Mouse (Mus musculus): ENCODE measurements around the gene Nobox. TPM values are rescaled to one million over a fixed set of nuclear protein-coding genes. Genes with fewer than 3 reads are reported as not detected.

The Nobox gene
- polyA plus RNA-seq, 1 experiment from 2014 or later, result not detected

GRCm38 (mm10) chr6:43335619-43336234 lies 26.4 kb upstream of the Nobox start:
- Histone ChIP-seq H3K9me3 (ENCODE audit: control insufficient read depth, low read length) (no peaks in the 10 kb centered on the region), H3K27ac (no peak overlapping the region), H3K4me3 (replicated peaks; ENCODE audit: low read length) (no peak overlapping the region), H3K36me3 (replicated peaks; ENCODE audit: control insufficient read depth, insufficient read depth) (no peaks in the 10 kb centered on the region), H3K4me2 (replicated peaks) (no peak overlapping the region), H3K4me1 (replicated peaks; ENCODE audit: control insufficient read depth, insufficient read depth, low read length) (peaks cover 11% of the 10 kb centered on the region; the same call in 1 of the 2 replicates), H3K9ac (no peak overlapping the region), H3K27me3 (ENCODE audit: control insufficient read depth, insufficient read depth, low read length) (no peaks in the 10 kb centered on the region)
- 79% methylated on average over 3 of the region's 3 CpGs for WGBS
- ATAC-seq (ENCODE audit: low FRiP score) (0 out of 2 replicates have a peak, but pooled peaks have one; percentile 11), DNase-seq (ENCODE audit: low spot score) (peak; percentile 58)

GRCm38 (mm10) chr6:43333479-43333878 lies 24.1 kb upstream of the Nobox start:
- H3K4me2 ChIP-seq (replicated peaks), result no peak overlapping the region
- peaks cover 11% of the 10 kb centered on the region; the same call in 1 of the 2 replicates for H3K4me1 ChIP-seq (replicated peaks; ENCODE audit: control insufficient read depth, insufficient read depth, low read length)
- no peak overlapping the region for H3K9ac ChIP-seq
- no peaks in the 10 kb centered on the region for H3K9me3 ChIP-seq (ENCODE audit: control insufficient read depth, low read length)
- 66% methylated on average over 4 of the region's 4 CpGs for WGBS
- peak overlapping the region; percentile 20; the same call in 1 of the 2 replicates for H3K27ac ChIP-seq
- no peak for DNase-seq (ENCODE audit: low spot score)
- H3K4me3 ChIP-seq (replicated peaks; ENCODE audit: low read length), result no peak overlapping the region
- H3K36me3 ChIP-seq (replicated peaks; ENCODE audit: control insufficient read depth, insufficient read depth), result no peaks in the 10 kb centered on the region
- no peaks in the 10 kb centered on the region for H3K27me3 ChIP-seq (ENCODE audit: control insufficient read depth, insufficient read depth, low read length)
- ATAC-seq (ENCODE audit: low FRiP score), result no peak

GRCm38 (mm10) chr6:43312961-43313656 lies 3.8 kb upstream of the Nobox start:
- H3K9me3 ChIP-seq (ENCODE audit: control insufficient read depth, low read length), result no peaks in the 10 kb centered on the region

GRCm38 (mm10) chr6:43312546-43312945 lies 3.2 kb upstream of the Nobox start:
- Histone ChIP-seq H3K4me3 (replicated peaks; ENCODE audit: low read length) (no peak overlapping the region), H3K36me3 (replicated peaks; ENCODE audit: control insufficient read depth, insufficient read depth) (no peaks in the 10 kb centered on the region), H3K4me1 (replicated peaks; ENCODE audit: control insufficient read depth, insufficient read depth, low read length) (no peaks in the 10 kb centered on the region), H3K9me3 (ENCODE audit: control insufficient read depth, low read length) (no peaks in the 10 kb centered on the region), H3K4me2 (replicated peaks) (no peak overlapping the region), H3K27ac (no peak overlapping the region), H3K9ac (no peak overlapping the region), H3K27me3 (ENCODE audit: control insufficient read depth, insufficient read depth, low read length) (no peaks in the 10 kb centered on the region)
- DNase-seq (ENCODE audit: low spot score), result no peak
- no peak for ATAC-seq (ENCODE audit: low FRiP score)

More at GRCm38 (mm10) chr6:43312961-43313656, 3.8 kb upstream of the Nobox start:
- DNase-seq (ENCODE audit: low spot score) (peak; percentile 39), ATAC-seq (ENCODE audit: low FRiP score) (peak; percentile 46; the same call in 1 of the 2 replicates)
- H3K9ac ChIP-seq, result no peak overlapping the region
- H3K36me3 ChIP-seq (replicated peaks; ENCODE audit: control insufficient read depth, insufficient read depth), result no peaks in the 10 kb centered on the region
- H3K4me3 ChIP-seq (replicated peaks; ENCODE audit: low read length), result no peak overlapping the region
- no peak overlapping the region for H3K4me2 ChIP-seq (replicated peaks)
- 59% methylated on average over 8 of the region's 8 CpGs for WGBS
- no peaks in the 10 kb centered on the region for H3K27me3 ChIP-seq (ENCODE audit: control insufficient read depth, insufficient read depth, low read length)
- no peaks in the 10 kb centered on the region for H3K4me1 ChIP-seq (replicated peaks; ENCODE audit: control insufficient read depth, insufficient read depth, low read length)
- no peak overlapping the region for H3K27ac ChIP-seq

GRCm38 (mm10) chr6:43310071-43310470 lies 717 bp upstream of the Nobox start:
- Histone ChIP-seq H3K27ac (no peak overlapping the region), H3K4me2 (replicated peaks) (no peak overlapping the region), H3K36me3 (replicated peaks; ENCODE audit: control insufficient read depth, insufficient read depth) (no peaks in the 10 kb centered on the region), H3K9ac (no peak overlapping the region), H3K9me3 (ENCODE audit: control insufficient read depth, low read length) (no peaks in the 10 kb centered on the region), H3K4me1 (replicated peaks; ENCODE audit: control insufficient read depth, insufficient read depth, low read length) (no peaks in the 10 kb centered on the region), H3K4me3 (replicated peaks; ENCODE audit: low read length) (no peak overlapping the region), H3K27me3 (ENCODE audit: control insufficient read depth, insufficient read depth, low read length) (no peaks in the 10 kb centered on the region)
- WGBS, result 87% methylated on average over 6 of the region's 6 CpGs
- ATAC-seq (ENCODE audit: low FRiP score) (no peak), DNase-seq (ENCODE audit: low spot score) (no peak)

- Histone ChIP-seq H3K9ac (no peak overlapping the region), H3K27ac (no peak overlapping the region), H3K27me3 (ENCODE audit: control insufficient read depth, insufficient read depth, low read length) (no peaks in the 10 kb centered on the region), H3K4me2 (replicated peaks) (no peak overlapping the region), H3K9me3 (ENCODE audit: control insufficient read depth, low read length) (no peaks in the 10 kb centered on the region), H3K4me3 (replicated peaks; ENCODE audit: low read length) (no peak overlapping the region), H3K4me1 (replicated peaks; ENCODE audit: control insufficient read depth, insufficient read depth, low read length) (0 out of 2 replicates have a peak, but pooled peaks cover 4% of the 10 kb centered on the region), H3K36me3 (replicated peaks; ENCODE audit: control insufficient read depth, insufficient read depth) (no peaks in the 10 kb centered on the region)
- DNase-seq (ENCODE audit: low spot score) (no peak), ATAC-seq (ENCODE audit: low FRiP score) (peak; percentile 57)
- 25% methylated on average over 2 of the region's 2 CpGs for WGBS
Measured at GRCm38 (mm10) chr6:43297508-43297850, 11.9 kb downstream of the Nobox start.

GRCm38 (mm10) chr6:43296798-43297507 lies 12.4 kb downstream of the Nobox start:
- peak; percentile 60 for ATAC-seq (ENCODE audit: low FRiP score)
- Histone ChIP-seq H3K27ac (no peak overlapping the region), H3K27me3 (ENCODE audit: control insufficient read depth, insufficient read depth, low read length) (no peaks in the 10 kb centered on the region), H3K4me2 (replicated peaks) (0 out of 2 replicates have a peak overlapping the region, but pooled peaks have one; percentile 21), H3K9ac (0 out of 2 replicates have a peak overlapping the region, but pooled peaks have one; percentile 16), H3K9me3 (ENCODE audit: control insufficient read depth, low read length) (no peaks in the 10 kb centered on the region), H3K36me3 (replicated peaks; ENCODE audit: control insufficient read depth, insufficient read depth) (no peaks in the 10 kb centered on the region), H3K4me3 (replicated peaks; ENCODE audit: low read length) (no peak overlapping the region), H3K4me1 (replicated peaks; ENCODE audit: control insufficient read depth, insufficient read depth, low read length) (0 out of 2 replicates have a peak, but pooled peaks cover 4% of the 10 kb centered on the region)
- 39% methylated on average over 7 of the region's 7 CpGs for WGBS
- DNase-seq (ENCODE audit: low spot score), result peak; percentile 87

- DNase-seq (ENCODE audit: low spot score), result no peak
- ATAC-seq (ENCODE audit: low FRiP score), result no peak
- Histone ChIP-seq H3K9me3 (ENCODE audit: control insufficient read depth, low read length) (no peaks in the 10 kb centered on the region), H3K27ac (no peak overlapping the region), H3K4me3 (replicated peaks; ENCODE audit: low read length) (no peak overlapping the region), H3K9ac (no peak overlapping the region), H3K4me2 (replicated peaks) (no peak overlapping the region), H3K4me1 (replicated peaks; ENCODE audit: control insufficient read depth, insufficient read depth, low read length) (0 out of 2 replicates have a peak, but pooled peaks cover 4% of the 10 kb centered on the region), H3K27me3 (ENCODE audit: control insufficient read depth, insufficient read depth, low read length) (no peaks in the 10 kb centered on the region), H3K36me3 (replicated peaks; ENCODE audit: control insufficient read depth, insufficient read depth) (no peaks in the 10 kb centered on the region)
- WGBS, result 49% methylated on average over 5 of the region's 5 CpGs
Measured at GRCm38 (mm10) chr6:43295908-43296307, 13.4 kb downstream of the Nobox start.

GRCm38 (mm10) chr6:43293175-43293574 lies 16.2 kb downstream of the Nobox start:
- Histone ChIP-seq H3K4me2 (replicated peaks) (no peak overlapping the region), H3K27ac (no peak overlapping the region), H3K27me3 (ENCODE audit: control insufficient read depth, insufficient read depth, low read length) (no peaks in the 10 kb centered on the region), H3K9me3 (ENCODE audit: control insufficient read depth, low read length) (no peaks in the 10 kb centered on the region), H3K9ac (no peak overlapping the region), H3K4me1 (replicated peaks; ENCODE audit: control insufficient read depth, insufficient read depth, low read length) (0 out of 2 replicates have a peak, but pooled peaks cover 4% of the 10 kb centered on the region), H3K36me3 (replicated peaks; ENCODE audit: control insufficient read depth, insufficient read depth) (no peaks in the 10 kb centered on the region), H3K4me3 (replicated peaks; ENCODE audit: low read length) (no peak overlapping the region)
- DNase-seq (ENCODE audit: low spot score) (no peak), ATAC-seq (ENCODE audit: low FRiP score) (no peak)
- 77% methylated on average over 7 of the region's 7 CpGs for WGBS

Data from hindbrain, embryonic 14.5 days (tissue).